Mouse (Mus musculus) C2C12 (cell line): ENCODE results near the gene March9.

ENCODE experiments used
- CEBPB ChIP-seq: IDR thresholded peaks from one replicate; pipeline ENCODE4 v1.6.1; 2011; ENCODE audit warnings: low read depth, mild to moderate bottlenecking, control low read depth, moderate library complexity
- CTCF ChIP-seq: IDR thresholded peaks from one replicate; pipeline ENCODE4 v1.5.1; 2011; ENCODE audit not compliant: control insufficient read depth, insufficient read depth, insufficient read length
- MAX ChIP-seq: IDR thresholded peaks from one replicate; pipeline ENCODE4 v1.6.1; 2011; ENCODE audit warnings: mild to moderate bottlenecking, control low read depth
- MYOD1 ChIP-seq: IDR thresholded peaks from one replicate; pipeline ENCODE4 v1.6.1; 2011; ENCODE audit warnings: low read depth; ENCODE audit not compliant: control insufficient read depth, insufficient read length
- USF1 ChIP-seq: IDR thresholded peaks from one replicate; pipeline ENCODE4 v1.6.1; 2011; ENCODE audit warnings: low read depth, mild to moderate bottlenecking, control low read depth, moderate library complexity

GRCm38 (mm10) chr10:127063913-127064870, 4.2 kb upstream of the March9 start:
- TF ChIP-seq CTCF: no peak
- TF ChIP-seq MYOD1: no peak
- TF ChIP-seq MAX: no peak
- TF ChIP-seq USF1: no peak
- TF ChIP-seq CEBPB: no peak
